Mouse (Mus musculus): ENCODE results near the gene Cfap57.

- no peak for TF ChIP-seq CTCF (IDR thresholded peaks at IDR 0.05; ENCODE audit: borderline replicate concordance, extremely low read depth, insufficient read depth, insufficient read length)
- TF ChIP-seq POLR2A (IDR thresholded peaks at IDR 0.05; ENCODE audit: borderline replicate concordance, extremely low read depth, insufficient read depth, insufficient read length, poor library complexity, severe bottlenecking) = no peak
Measured at GRCm38 (mm10) chr4:118582629-118583028, 37.9 kb downstream of the Cfap57 start.

Data from brain, embryonic 14.5 days (tissue).